Mouse (Mus musculus): ENCODE results near the gene Bik. TPM values are rescaled to one million over a fixed set of nuclear protein-coding genes. Genes with fewer than 3 reads are reported as not detected.

The Bik gene
- polyA plus RNA-seq, 2 experiments = 1.3 to 2.0 TPM

DNA sequence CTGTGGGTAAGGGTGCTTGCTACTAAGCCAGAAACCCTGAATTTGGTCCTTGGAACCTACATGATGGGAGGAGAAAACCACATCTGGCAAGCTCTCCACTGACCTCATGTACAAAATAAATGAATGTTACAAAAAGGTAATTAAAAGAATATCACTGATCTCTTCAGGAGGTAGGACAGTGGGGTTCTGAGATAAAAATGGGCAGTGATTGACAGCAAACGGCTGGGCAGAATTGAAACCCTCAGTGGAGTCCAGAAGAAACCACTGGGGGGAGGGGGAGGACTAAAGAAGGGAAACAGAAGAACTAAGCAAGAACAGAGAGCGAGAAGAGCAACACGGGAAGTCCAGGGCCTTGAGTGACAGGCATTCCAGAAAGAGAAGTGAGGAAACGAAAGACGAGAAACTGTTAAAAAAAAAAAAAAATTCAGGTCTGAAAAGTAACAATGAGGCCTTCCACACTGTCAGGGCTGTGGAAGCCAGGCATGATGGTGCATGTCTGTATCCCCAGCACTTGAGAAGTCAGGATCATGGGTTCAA, 34.3 kb downstream of the Bik start:
- Histone ChIP-seq H3K4me1 (replicated peaks; ENCODE audit: control insufficient read depth in 2 of 2, insufficient read depth in 2 of 2, low read length in 1 of 2) (peaks cover 23 to 26% of the 10 kb centered on the region in 2 experiments), H3K9ac (replicated peaks) (no peak overlapping the region), H3K27me3 (ENCODE audit: control insufficient read depth, insufficient read depth, low read length) (no peaks in the 10 kb centered on the region), H3K9me3 (ENCODE audit: control insufficient read depth, low read length) (no peaks in the 10 kb centered on the region), H3K4me2 (ENCODE audit: low read depth) (no peak overlapping the region), H3K27ac (no peak overlapping the region), H3K4me3 (ENCODE audit: insufficient read depth in 1 of 2, low read depth in 2 of 2, low read length in 2 of 2) (no peak overlapping the region), H3K36me3 (replicated peaks; ENCODE audit: control insufficient read depth, insufficient read depth, low read depth) (no peaks in the 10 kb centered on the region)
- WGBS (ENCODE audit: insufficient replicate concordance) = 19% methylated on average over 5 of the region's 5 CpGs
- ATAC-seq (ENCODE audit: insufficient read depth) = no peak
- TF ChIP-seq CTCF (IDR thresholded peaks at IDR 0.05; ENCODE audit: low read depth) (no peak), EP300 (IDR thresholded peaks at IDR 0.05; ENCODE audit: low read depth) (no peak)
- no peak for DNase-seq (ENCODE audit: low read depth in 3 of 3, low spot score in 3 of 3)

DNA sequence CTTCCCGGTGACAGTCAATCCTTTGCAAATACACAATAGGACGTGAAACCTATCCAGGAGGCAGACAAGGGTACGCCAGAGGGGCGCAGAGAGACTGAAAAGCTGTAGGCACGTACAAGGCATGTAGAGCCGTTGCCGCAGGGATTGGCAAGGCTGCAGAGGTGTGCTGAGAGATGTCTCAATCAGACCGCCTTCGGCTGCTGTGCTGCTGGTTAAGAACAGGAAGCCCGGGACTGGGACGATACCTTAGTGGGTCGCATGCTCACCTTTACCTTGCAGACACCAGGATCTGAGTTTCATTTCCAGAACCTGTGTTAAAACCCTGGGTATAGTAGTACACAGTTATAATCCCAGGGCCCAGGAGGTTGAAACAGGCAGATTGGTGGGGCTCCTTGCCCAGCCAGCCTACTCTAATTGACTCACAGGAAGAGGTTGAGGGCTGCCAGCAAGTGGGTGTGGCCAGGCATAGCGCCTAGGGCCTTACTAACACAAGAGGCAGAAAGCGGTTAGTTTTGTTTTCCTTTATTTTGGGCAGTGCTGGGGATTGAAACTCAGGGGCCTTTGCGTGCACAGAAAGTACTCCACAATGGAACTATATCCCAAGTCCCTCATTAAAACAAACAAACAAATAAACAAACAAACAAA, 36.1 kb downstream of the Bik start:
- DNase-seq (ENCODE audit: low read depth in 3 of 3, low spot score in 3 of 3) = peak in 1 of 3 experiments; percentile 54
- WGBS (ENCODE audit: insufficient replicate concordance) = 24% methylated on average over 15 of the region's 15 CpGs

DNA sequence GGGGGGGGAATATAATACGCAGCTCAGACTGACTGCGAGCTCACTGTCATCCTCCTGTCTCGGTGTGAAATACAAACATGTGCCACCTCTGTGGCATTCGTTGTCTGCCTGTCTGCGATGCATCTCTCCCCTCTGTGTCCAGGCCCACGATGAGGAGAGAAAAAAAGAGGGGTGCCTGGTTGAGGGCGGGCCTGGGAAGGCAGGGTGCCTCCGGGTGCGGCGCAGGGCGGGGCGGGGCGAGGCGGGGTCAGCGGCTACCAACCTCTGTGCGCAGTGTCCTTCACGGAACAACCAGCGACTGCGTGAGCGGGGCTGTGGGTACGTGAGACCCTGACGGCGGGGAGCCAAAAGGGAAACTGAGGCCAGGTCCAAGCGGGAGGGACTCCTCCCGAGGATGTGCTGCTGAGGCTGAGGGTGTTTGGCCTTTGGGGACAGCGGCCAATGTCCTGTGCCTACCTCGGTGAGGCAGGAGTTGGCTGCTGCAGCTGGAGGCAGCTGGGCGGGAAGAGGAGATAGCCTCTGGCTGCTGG, 36.7 kb downstream of the Bik start, which contains the start of the genes Tspo and Mcat:
Gene Tspo, plus strand, starts transcription at position 266 of the 530 bp plus-strand sequence.
Gene Mcat, minus strand, starts transcription at position 461 of the 530 bp plus-strand sequence.
- H3K9me3 ChIP-seq (ENCODE audit: control insufficient read depth, low read length) = no peaks in the 10 kb centered on the region
- H3K4me3 ChIP-seq (ENCODE audit: insufficient read depth in 1 of 2, low read depth in 2 of 2, low read length in 2 of 2) = peak within 1 kb of the TSS; percentile 65 to 78
- H3K27ac ChIP-seq = peak within 1 kb of the TSS; percentile 82
- H3K9ac ChIP-seq (replicated peaks) = peak within 1 kb of the TSS; percentile 88
- no peaks in the 10 kb centered on the region for H3K27me3 ChIP-seq (ENCODE audit: control insufficient read depth, insufficient read depth, low read length)
- TF ChIP-seq EP300 (IDR thresholded peaks at IDR 0.05; ENCODE audit: low read depth) = no peak
- no peak for TF ChIP-seq CTCF (IDR thresholded peaks at IDR 0.05; ENCODE audit: low read depth)
- peaks cover 27 to 33% of the 10 kb centered on the region in 2 experiments for H3K4me1 ChIP-seq (replicated peaks; ENCODE audit: control insufficient read depth in 2 of 2, insufficient read depth in 2 of 2, low read length in 1 of 2)
- H3K4me2 ChIP-seq (ENCODE audit: low read depth) = peak within 1 kb of the TSS; percentile 91
- peak; percentile 85 for ATAC-seq (ENCODE audit: insufficient read depth)
- under 1% methylated on average over 28 of the region's 28 CpGs for WGBS (ENCODE audit: insufficient replicate concordance)
- DNase-seq (ENCODE audit: low read depth in 3 of 3, low spot score in 3 of 3) = peak in 1 of 3 experiments; percentile 62
- H3K36me3 ChIP-seq (replicated peaks; ENCODE audit: control insufficient read depth, insufficient read depth, low read depth) = no peaks in the 10 kb centered on the region

More for the DNA sequence above, 36.1 kb downstream of the Bik start:
- no peaks in the 10 kb centered on the region for H3K27me3 ChIP-seq (ENCODE audit: control insufficient read depth, insufficient read depth, low read length)
- peak overlapping the region; percentile 82 for H3K27ac ChIP-seq
- H3K4me3 ChIP-seq (ENCODE audit: insufficient read depth in 1 of 2, low read depth in 2 of 2, low read length in 2 of 2) = peak overlapping the region; percentile 7 to 78
- H3K9ac ChIP-seq (replicated peaks) = peak overlapping the region; percentile 88
- no peaks in the 10 kb centered on the region for H3K36me3 ChIP-seq (replicated peaks; ENCODE audit: control insufficient read depth, insufficient read depth, low read depth)
- H3K9me3 ChIP-seq (ENCODE audit: control insufficient read depth, low read length) = no peaks in the 10 kb centered on the region
- ATAC-seq (ENCODE audit: insufficient read depth) = peak; percentile 56; the same call in 1 of the 2 replicates
- TF ChIP-seq EP300 (IDR thresholded peaks at IDR 0.05; ENCODE audit: low read depth) (no peak; the same call in 1 of the 2 replicates), CTCF (IDR thresholded peaks at IDR 0.05; ENCODE audit: low read depth) (no peak)
- H3K4me2 ChIP-seq (ENCODE audit: low read depth) = peak overlapping the region; percentile 91
- peaks cover 27 to 33% of the 10 kb centered on the region in 2 experiments for H3K4me1 ChIP-seq (replicated peaks; ENCODE audit: control insufficient read depth in 2 of 2, insufficient read depth in 2 of 2, low read length in 1 of 2)

DNA sequence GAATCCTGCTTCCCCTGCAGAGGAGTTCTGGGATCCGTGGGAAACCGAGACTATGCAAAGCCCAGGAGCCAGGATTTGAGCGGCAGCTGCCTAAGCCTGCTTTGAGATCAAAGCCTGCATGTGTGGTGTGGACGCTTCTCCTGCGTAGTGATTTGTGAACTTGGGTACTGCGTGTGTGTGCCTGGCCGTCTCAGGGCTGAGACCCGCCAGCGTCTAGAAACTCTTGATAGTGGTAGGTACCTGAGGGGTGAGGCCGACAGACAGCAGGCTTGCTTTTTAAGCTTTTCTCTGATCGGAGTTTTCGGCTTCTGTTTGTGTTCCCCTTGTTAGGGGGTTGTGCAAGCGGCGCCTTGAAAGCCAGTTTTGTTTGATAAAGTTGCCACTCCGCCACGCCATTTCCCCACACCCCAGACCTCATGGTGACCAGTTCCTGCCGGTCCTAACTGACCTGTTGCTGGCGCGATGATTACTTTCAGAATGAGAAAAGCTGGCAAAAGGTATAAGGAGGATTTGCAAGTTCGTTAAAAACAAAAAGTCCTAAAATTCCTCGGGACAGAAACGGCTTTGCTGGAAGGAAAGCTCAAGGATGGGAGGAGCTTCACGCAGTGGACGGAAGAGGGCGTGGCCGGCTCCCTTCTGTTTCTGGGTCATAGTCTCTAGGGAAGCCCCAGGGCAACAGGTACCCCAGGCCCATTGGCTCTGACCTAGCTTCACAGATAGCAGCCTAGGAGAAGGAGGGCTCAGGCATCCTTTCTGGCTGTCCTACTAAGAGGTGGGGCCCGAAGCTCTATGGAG, 37.4 kb downstream of the Bik start:
- ATAC-seq (ENCODE audit: insufficient read depth) (peak; percentile 36; the same call in 1 of the 2 replicates), DNase-seq (ENCODE audit: low read depth in 3 of 3, low spot score in 3 of 3) (peak in 1 of 3 experiments; percentile 49)
- H3K36me3 ChIP-seq (replicated peaks; ENCODE audit: control insufficient read depth, insufficient read depth, low read depth) = no peaks in the 10 kb centered on the region
- peak overlapping the region; percentile 88 for H3K9ac ChIP-seq (replicated peaks)
- 2% methylated on average over 27 of the region's 27 CpGs for WGBS (ENCODE audit: insufficient replicate concordance)
- H3K9me3 ChIP-seq (ENCODE audit: control insufficient read depth, low read length) = no peaks in the 10 kb centered on the region
- peak overlapping the region; percentile 82 for H3K27ac ChIP-seq
- TF ChIP-seq CTCF (IDR thresholded peaks at IDR 0.05; ENCODE audit: low read depth) (0 out of 2 replicates have a peak, but pooled peaks have one; percentile 27), EP300 (IDR thresholded peaks at IDR 0.05; ENCODE audit: low read depth) (no peak)
- peaks cover 27 to 33% of the 10 kb centered on the region in 2 experiments for H3K4me1 ChIP-seq (replicated peaks; ENCODE audit: control insufficient read depth in 2 of 2, insufficient read depth in 2 of 2, low read length in 1 of 2)
- H3K4me2 ChIP-seq (ENCODE audit: low read depth) = peak overlapping the region; percentile 91
- H3K27me3 ChIP-seq (ENCODE audit: control insufficient read depth, insufficient read depth, low read length) = no peaks in the 10 kb centered on the region
- H3K4me3 ChIP-seq (ENCODE audit: insufficient read depth in 1 of 2, low read depth in 2 of 2, low read length in 2 of 2) = peak overlapping the region; percentile 65 to 78
